Mouse (Mus musculus): ENCODE data around the gene Ephb4.

GRCm38 (mm10) chr5:137350205-137351057 lies 522 bp downstream of the Ephb4 start:
- TF ChIP-seq CTCF (IDR thresholded peaks at IDR 0.05; ENCODE audit: borderline replicate concordance, control insufficient read depth, extremely low read depth, insufficient read depth, low read length, poor library complexity) (no peak), POLR2A (IDR thresholded peaks at IDR 0.05; ENCODE audit: control insufficient read depth, extremely low read depth, insufficient read depth, low read length, poor library complexity) (no peak)

Data from thymus, adult 2 months (tissue).